In genomic region chr15:98869342-98870178, GRCm38 (mm10) we compare ENCODE assay signal across 7 mouse cellular contexts. TPM values are rescaled to one million over a fixed set of nuclear protein-coding genes. Genes with fewer than 3 reads are reported as not detected.
DNase-seq lines count a peak whose midpoint lies in the region; ATAC-seq and TF ChIP-seq lines count a peak whose summit lies in the region.

No protein-coding gene starts in this region.

- H3K27me3 ChIP-seq in thymus, adult 2 months (ENCODE audit: control insufficient read depth, insufficient read depth, low read length): no peaks in the 10 kb centered on the region
- no peaks in the 10 kb centered on the region for H3K27me3 ChIP-seq in embryonic facial prominence, embryonic 15.5 days
- H3K27me3 ChIP-seq in intestine, embryonic 15.5 days (replicated peaks): no peaks in the 10 kb centered on the region

- DNase-seq in thymus, adult 2 months: peak; percentile 32
- no peak for DNase-seq in thymus, postnatal 10 days (ENCODE audit: low spot score in 2 of 2)
- DNase-seq in frontal cortex, postnatal 36 days (ENCODE audit: low spot score in 2 of 2): no peak
- no peak for DNase-seq in left cerebral cortex, adult 11 months (ENCODE audit: low spot score)

- H3K9ac ChIP-seq in embryonic facial prominence, embryonic 15.5 days: peak overlapping the region; percentile 100
- H3K9ac ChIP-seq in intestine, embryonic 15.5 days: peak overlapping the region; percentile 100

- H3K4me2 ChIP-seq in embryonic facial prominence, embryonic 15.5 days (replicated peaks): peak overlapping the region; percentile 88
- H3K4me2 ChIP-seq in intestine, embryonic 15.5 days (replicated peaks): peak overlapping the region; percentile 88

- H3K4me1 ChIP-seq in thymus, adult 2 months (replicated peaks; ENCODE audit: control insufficient read depth, insufficient read depth, low read length): peaks cover 27% of the 10 kb centered on the region
- peaks cover 40% of the 10 kb centered on the region for H3K4me1 ChIP-seq in embryonic facial prominence, embryonic 15.5 days
- peaks cover 28% of the 10 kb centered on the region for H3K4me1 ChIP-seq in intestine, embryonic 15.5 days (replicated peaks)

- no peak for ATAC-seq in embryonic facial prominence, embryonic 15.5 days (ENCODE audit: insufficient number of reproducible peaks, low FRiP score, low TSS enrichment, low read depth)
- ATAC-seq in intestine, embryonic 15.5 days: peak; percentile 43; the same call in 1 of the 2 replicates
- peak; percentile 48 for ATAC-seq in megakaryocyte-erythroid progenitor cell, adult 5-6 weeks (replicated peaks; ENCODE audit: low FRiP score, low TSS enrichment, poor library complexity, severe bottlenecking)

- WGBS in thymus, adult 2 months: 3% methylated on average over 8 of the region's 8 CpGs
- 9% methylated on average over 8 of the region's 8 CpGs for WGBS in embryonic facial prominence, embryonic 15.5 days
- 7% methylated on average over 8 of the region's 8 CpGs for WGBS in intestine, embryonic 15.5 days

- peaks cover 16% of the 10 kb centered on the region for H3K36me3 ChIP-seq in thymus, adult 2 months (ENCODE audit: control insufficient read depth, insufficient read depth, low read length)
- peaks cover 25% of the 10 kb centered on the region for H3K36me3 ChIP-seq in embryonic facial prominence, embryonic 15.5 days
- peaks cover 20% of the 10 kb centered on the region for H3K36me3 ChIP-seq in intestine, embryonic 15.5 days

- no peak for TF ChIP-seq CTCF in thymus, adult 2 months (IDR thresholded peaks at IDR 0.05; ENCODE audit: borderline replicate concordance, control insufficient read depth, extremely low read depth, insufficient read depth, low read length, poor library complexity)

- TF ChIP-seq POLR2A in thymus, adult 2 months (IDR thresholded peaks at IDR 0.05; ENCODE audit: control insufficient read depth, extremely low read depth, insufficient read depth, low read length, poor library complexity): no peak

- H3K9me3 ChIP-seq in embryonic facial prominence, embryonic 15.5 days (replicated peaks): no peaks in the 10 kb centered on the region
- no peaks in the 10 kb centered on the region for H3K9me3 ChIP-seq in intestine, embryonic 15.5 days

- peak overlapping the region; percentile 58; the same call in 1 of the 2 replicates for H3K27ac ChIP-seq in thymus, adult 2 months (ENCODE audit: control insufficient read depth, insufficient read depth, low read length)
- peak overlapping the region; percentile 72 for H3K27ac ChIP-seq in embryonic facial prominence, embryonic 15.5 days (replicated peaks)
- H3K27ac ChIP-seq in intestine, embryonic 15.5 days: 0 out of 2 replicates have a peak overlapping the region, but pooled peaks have one; percentile 18

- peak overlapping the region; percentile 98 for H3K4me3 ChIP-seq in thymus, adult 2 months (ENCODE audit: control insufficient read depth, insufficient read depth, low read length)
- peak overlapping the region; percentile 99 for H3K4me3 ChIP-seq in embryonic facial prominence, embryonic 15.5 days (replicated peaks)
- peak overlapping the region; percentile 98 for H3K4me3 ChIP-seq in intestine, embryonic 15.5 days (replicated peaks)

RNA-seq across cellular contexts. Expression of gene Kmt2d, which starts 1.4 kb away (rescaled TPM):
- polyA plus RNA-seq in thymus, adult 2 months (2012; rRNA removed): 69.1 and 93.4 TPM in 2 replicates
- polyA plus RNA-seq in embryonic facial prominence, embryonic 15.5 days (2015; fragmentation: Nextera tagmentation; extraction: Ambion mirVana): 14.1 and 14.9 TPM in 2 replicates
- polyA plus RNA-seq in intestine, embryonic 15.5 days (2015; fragmentation: Nextera tagmentation; extraction: Ambion mirVana): 9.6 and 10.4 TPM in 2 replicates
- 55.2 and 72.7 TPM in 2 replicates for total RNA-seq in megakaryocyte-erythroid progenitor cell, adult 5-6 weeks (2014; fragmentation: Nextera tagmentation)
- total RNA-seq in megakaryocyte-erythroid progenitor cell, adult 5-6 weeks (2017): 27.5 and 31.8 TPM in 2 replicates

RNA-seq across cellular contexts. Expression of gene Rhebl1, which starts 24.8 kb away (rescaled TPM):
- polyA plus RNA-seq in thymus, adult 2 months (2012; rRNA removed): 8.0 and 9.8 TPM in 2 replicates
- polyA plus RNA-seq in embryonic facial prominence, embryonic 15.5 days (2015; fragmentation: Nextera tagmentation; extraction: Ambion mirVana): 13.2 and 17.3 TPM in 2 replicates
- polyA plus RNA-seq in intestine, embryonic 15.5 days (2015; fragmentation: Nextera tagmentation; extraction: Ambion mirVana): 10.8 and 12.5 TPM in 2 replicates
- total RNA-seq in megakaryocyte-erythroid progenitor cell, adult 5-6 weeks (2014; fragmentation: Nextera tagmentation): 17.4 and 25.2 TPM in 2 replicates
- total RNA-seq in megakaryocyte-erythroid progenitor cell, adult 5-6 weeks (2017): 4.3 and 9.4 TPM in 2 replicates

RNA-seq across cellular contexts. Expression of gene Dhh, which starts 28.8 kb away (rescaled TPM):
- 1.1 and 2.6 TPM in 2 replicates for polyA plus RNA-seq in thymus, adult 2 months (2012; rRNA removed)
- polyA plus RNA-seq in embryonic facial prominence, embryonic 15.5 days (2015; fragmentation: Nextera tagmentation; extraction: Ambion mirVana): 1.7 and 2.4 TPM in 2 replicates
- polyA plus RNA-seq in intestine, embryonic 15.5 days (2015; fragmentation: Nextera tagmentation; extraction: Ambion mirVana): 0.96 and 1.1 TPM in 2 replicates
- not detected in 2 replicates for total RNA-seq in megakaryocyte-erythroid progenitor cell, adult 5-6 weeks (2014; fragmentation: Nextera tagmentation)
- total RNA-seq in megakaryocyte-erythroid progenitor cell, adult 5-6 weeks (2017): not detected in 2 replicates

RNA-seq across cellular contexts. Expression of gene Prkag1, which starts 38.2 kb away (rescaled TPM):
- polyA plus RNA-seq in thymus, adult 2 months (2012; rRNA removed): 90.7 and 105 TPM in 2 replicates
- 90.5 and 91.9 TPM in 2 replicates for polyA plus RNA-seq in embryonic facial prominence, embryonic 15.5 days (2015; fragmentation: Nextera tagmentation; extraction: Ambion mirVana)
- 88.3 and 89.0 TPM in 2 replicates for polyA plus RNA-seq in intestine, embryonic 15.5 days (2015; fragmentation: Nextera tagmentation; extraction: Ambion mirVana)
- total RNA-seq in megakaryocyte-erythroid progenitor cell, adult 5-6 weeks (2014; fragmentation: Nextera tagmentation): 61.3 and 121 TPM in 2 replicates
- 120 and 143 TPM in 2 replicates for total RNA-seq in megakaryocyte-erythroid progenitor cell, adult 5-6 weeks (2017)

RNA-seq across cellular contexts. Expression of gene Lmbr1l, which starts 48.5 kb away (rescaled TPM):
- polyA plus RNA-seq in thymus, adult 2 months (2012; rRNA removed): 390 and 404 TPM in 2 replicates
- 21.7 and 22.0 TPM in 2 replicates for polyA plus RNA-seq in embryonic facial prominence, embryonic 15.5 days (2015; fragmentation: Nextera tagmentation; extraction: Ambion mirVana)
- 18.6 and 19.0 TPM in 2 replicates for polyA plus RNA-seq in intestine, embryonic 15.5 days (2015; fragmentation: Nextera tagmentation; extraction: Ambion mirVana)
- total RNA-seq in megakaryocyte-erythroid progenitor cell, adult 5-6 weeks (2014; fragmentation: Nextera tagmentation): 8.7 and 14.5 TPM in 2 replicates
- 5.7 and 12.0 TPM in 2 replicates for total RNA-seq in megakaryocyte-erythroid progenitor cell, adult 5-6 weeks (2017)

Comparison
In these comparisons a context has a peak if more than half of its experiments do, and no peak if none do; other contexts are left out.
1. H3K27ac ChIP-seq: peak in every context shown above with its lines; median percentile 72 in embryonic facial prominence, embryonic 15.5 days; 58 in thymus, adult 2 months; 18 in intestine, embryonic 15.5 days.